Mouse (Mus musculus) embryonic stem cell, embryonic (primary cell): ENCODE results near the gene Tgtp2.
"Not testable (repeated sequence)": the region's sequence is repeated elsewhere in the genome, so short reads cannot be mapped to it uniquely, and the experiment has no call there.

Source experiments
- CTCF ChIA-PET, 4 experiments: fragments of 300-600 bp in 2 of 4; fragments of 350-600 bp in 2 of 4; sonication (Branson Sonifier 250); formaldehyde crosslinking; loops; one replicate each; lab custom pipeline; 2022; ENCODE audit warnings: inconsistent platforms in 2 of 4; lab: Charles Lee
- POLR2A ChIA-PET, 4 experiments: fragments of 300-600 bp in 2 of 4; fragments of 350-600 bp in 2 of 4; sonication (Branson Sonifier 250); formaldehyde crosslinking; loops; one replicate each; lab custom pipeline; 2022; ENCODE audit warnings: antibody characterized with exemption in 4 of 4, inconsistent platforms in 1 of 4; lab: Charles Lee

The Tgtp2 gene

DNA sequence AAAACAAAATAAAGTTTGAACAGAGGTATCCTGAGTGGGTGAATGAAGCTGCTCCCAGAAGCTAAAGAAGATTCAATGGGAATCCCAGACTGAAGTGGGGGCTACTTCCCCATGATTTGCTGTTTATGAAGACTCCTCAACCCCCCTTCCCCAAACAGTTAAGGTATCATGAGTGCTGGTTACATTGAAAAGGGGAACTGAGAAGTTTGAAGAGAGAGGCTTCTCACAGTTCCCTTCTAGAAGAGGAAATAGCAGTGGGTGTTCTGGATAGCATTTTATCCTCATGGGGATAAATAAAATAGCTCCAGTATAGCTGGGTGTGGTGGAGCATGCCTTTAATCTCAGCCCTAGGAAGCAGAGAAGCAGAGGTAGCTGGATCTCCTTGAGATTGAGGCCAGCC is 13.9 kb downstream of the Tgtp2 start:
- CTCF ChIA-PET, POLR2A ChIA-PET: not testable (repeated sequence)

DNA sequence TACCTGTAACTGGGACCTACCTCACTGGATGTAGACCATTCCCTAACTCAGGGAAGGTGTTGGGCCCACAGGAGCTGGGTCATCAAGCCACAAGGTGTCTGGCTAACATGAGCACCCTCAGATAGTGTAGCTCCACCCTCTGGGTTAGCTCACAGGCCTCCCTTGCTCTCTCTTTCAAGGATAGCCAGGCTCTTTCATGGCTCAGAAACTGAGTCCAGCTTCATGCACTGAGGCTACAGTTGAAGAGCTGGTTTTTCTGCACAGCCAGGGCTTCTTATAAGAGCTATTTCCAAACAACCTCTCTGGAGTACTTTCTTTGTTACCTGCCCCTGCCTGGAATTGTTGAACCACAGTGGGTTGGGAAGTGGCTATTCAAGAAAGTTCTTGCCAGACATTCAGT is 51.9 kb downstream of the Tgtp2 start:
- POLR2A ChIA-PET, CTCF ChIA-PET: not testable (repeated sequence)
